Mouse (Mus musculus): ENCODE data around the gene Ltv1. TPM values are rescaled to one million over a fixed set of nuclear protein-coding genes. Genes with fewer than 3 reads are reported as not detected.

Gene Ltv1
- polyA plus RNA-seq (2014; fragmentation: Illumina TruSeq; extraction: RNeasy Lipid Tissue Mini Kit (QIAGEN cat#74804)): 68.3 TPM

GRCm38 (mm10) chr10:13192731-13193351, at the start of gene Ltv1:
TSS of gene Ltv1 (minus strand) at chr10:13193168.

GRCm38 (mm10) chr10:13177973-13178624, 14.9 kb downstream of the Ltv1 start, which contains the start of gene Zc2hc1b:
TSS of gene Zc2hc1b (minus strand) at chr10:13178023.

Other genes with a start within 250 kb of the Ltv1 start
- gene Stx11, start 228.9 kb downstream of the Ltv1 start, polyA plus RNA-seq (2014; fragmentation: Illumina TruSeq; extraction: RNeasy Lipid Tissue Mini Kit (QIAGEN cat#74804)): 8.8 TPM
- not detected for gene Sf3b5, start 187.8 kb downstream of the Ltv1 start, polyA plus RNA-seq (2014; fragmentation: Illumina TruSeq; extraction: RNeasy Lipid Tissue Mini Kit (QIAGEN cat#74804))
- 330 TPM for gene Plagl1, start 132.7 kb downstream of the Ltv1 start, polyA plus RNA-seq (2014; fragmentation: Illumina TruSeq; extraction: RNeasy Lipid Tissue Mini Kit (QIAGEN cat#74804))
- not detected for gene Zc2hc1b, start 15.1 kb downstream of the Ltv1 start, polyA plus RNA-seq (2014; fragmentation: Illumina TruSeq; extraction: RNeasy Lipid Tissue Mini Kit (QIAGEN cat#74804))